Mouse (Mus musculus) spleen, adult 2 months (tissue): Measurements from ENCODE around the gene Ly6g5c. TPM values are rescaled to one million over a fixed set of nuclear protein-coding genes. Genes with fewer than 3 reads are reported as not detected.

Source experiments
- DNase-seq, 2 experiments: peaks; one replicate each; pipeline versions ENCODE4 v3.0.0 to v3.0.0-alpha.2; 2012 to 2021; ENCODE audit warnings: low spot score in 2 of 2, low read depth in 1 of 2
- H3K27ac ChIP-seq: fragments of 200-500 bp; 2 replicates; pipeline ENCODE4 v1.5.1; 2012; ENCODE audit warnings: low read length, inconsistent platforms; ENCODE audit not compliant: insufficient read depth
- H3K27me3 ChIP-seq: fragments of 200-500 bp; 2 replicates; pipeline ENCODE4 v1.6.1; 2012; ENCODE audit warnings: mild to moderate bottlenecking, moderate library complexity, low read length, inconsistent platforms; ENCODE audit not compliant: control insufficient read depth, insufficient read depth
- H3K36me3 ChIP-seq: fragments of 200-500 bp; 2 replicates; pipeline ENCODE4 v1.6.1; 2012; ENCODE audit warnings: mild to moderate bottlenecking, low read length, inconsistent platforms; ENCODE audit not compliant: control insufficient read depth, insufficient read depth
- H3K4me1 ChIP-seq: fragments of 200-500 bp; 2 replicates; pipeline ENCODE4 v1.6.1; 2011; ENCODE audit warnings: inconsistent platforms; ENCODE audit not compliant: control insufficient read depth, insufficient read depth, insufficient read length
- H3K4me3 ChIP-seq: fragments of 200-500 bp; 2 replicates; pipeline ENCODE4 v1.5.1; 2011; ENCODE audit warnings: mild to moderate bottlenecking, inconsistent platforms; ENCODE audit not compliant: insufficient read depth, insufficient read length; ENCODE audit errors: extremely low read depth
- CTCF ChIP-seq: fragments of 200-500 bp; IDR thresholded peaks from 2 replicates; pipeline ENCODE4 v1.5.1; 2011; ENCODE audit warnings: mild to moderate bottlenecking, inconsistent platforms; ENCODE audit not compliant: insufficient read depth, insufficient read length, insufficient replicate concordance; ENCODE audit errors: extremely low read depth
- POLR2A ChIP-seq: fragments of 200-500 bp; IDR thresholded peaks from 2 replicates; pipeline ENCODE4 v1.6.1; 2011; ENCODE audit warnings: low read depth, low read length, inconsistent platforms
- WGBS: fragments of 180-500 bp; shearing (Covaris S2); methylation state at CpG from one replicate; pipeline ENCODE4 v1.1.7; 2018; 5-methylcytosine and 5-hydroxymethylcytosine counted together
- polyA plus RNA-seq: library from polyadenylated mRNA; depleted of rRNA; stranded (reverse); fragments of >200 nt; gene quantifications from 2 replicates; pipeline ENCODE4 v1.2.3, GENCODE M21; 2012

The Ly6g5c gene
- polyA plus RNA-seq, 1 experiment, result not detected

DNA sequence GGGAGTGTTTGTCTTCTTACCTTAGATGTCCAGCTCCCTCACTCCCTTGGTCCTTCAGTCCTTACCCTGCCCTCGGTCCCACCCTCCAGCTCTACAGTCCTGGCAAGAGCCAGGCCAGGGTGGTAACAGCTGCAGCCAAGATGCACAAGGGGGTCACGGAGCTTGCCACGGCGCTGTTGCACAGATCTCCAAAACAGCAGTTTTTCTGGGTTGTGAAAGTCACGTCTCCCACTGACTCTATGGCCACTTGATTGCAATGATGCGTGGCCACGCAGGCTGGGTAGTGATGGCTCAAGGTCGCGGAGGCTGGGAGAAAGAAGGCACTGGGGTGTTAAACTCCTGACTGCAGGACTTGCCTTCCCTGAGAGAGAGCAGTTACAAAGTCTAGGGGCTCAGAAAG is 36.6 kb upstream of the Ly6g5c start:
- 87% methylated on average over 9 of the region's 9 CpGs for WGBS
- TF ChIP-seq POLR2A (no peak), CTCF (no peak)
- no peaks in the 10 kb centered on the region for H3K4me1 ChIP-seq
- no peak for DNase-seq
- H3K4me3 ChIP-seq, result no peak overlapping the region
- H3K36me3 ChIP-seq, result no peaks in the 10 kb centered on the region
- no peaks in the 10 kb centered on the region; the same call in 1 of the 2 replicates for H3K27me3 ChIP-seq
- no peak overlapping the region for H3K27ac ChIP-seq

DNA sequence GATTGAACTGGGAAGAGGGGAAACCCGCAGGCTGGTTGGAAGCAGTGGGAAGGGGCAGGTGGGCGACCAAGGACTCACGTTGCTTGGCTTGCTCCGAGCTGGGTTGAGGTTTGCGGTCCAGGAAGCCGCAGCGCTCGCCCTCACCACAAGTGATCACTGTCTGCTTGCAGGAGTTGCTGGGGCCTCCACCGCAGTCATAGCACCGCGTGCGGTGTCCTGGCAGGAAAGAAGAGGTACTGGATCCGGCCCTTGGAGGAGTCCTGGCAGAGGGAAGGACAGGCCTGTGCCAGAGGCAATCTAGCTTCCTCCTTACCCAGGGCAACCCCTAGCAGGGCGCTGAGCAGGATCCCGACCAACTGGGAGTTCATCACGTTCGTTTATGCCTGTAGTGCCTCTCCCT is 34.0 kb upstream of the Ly6g5c start:
- WGBS, result 10% methylated on average over 17 of the region's 17 CpGs
- no peak overlapping the region for H3K27ac ChIP-seq
- no peak for DNase-seq
- H3K4me3 ChIP-seq, result no peak overlapping the region
- no peaks in the 10 kb centered on the region; the same call in 1 of the 2 replicates for H3K4me1 ChIP-seq
- TF ChIP-seq POLR2A, result no peak
- TF ChIP-seq CTCF, result no peak
- no peaks in the 10 kb centered on the region for H3K36me3 ChIP-seq
- no peaks in the 10 kb centered on the region for H3K27me3 ChIP-seq

DNA sequence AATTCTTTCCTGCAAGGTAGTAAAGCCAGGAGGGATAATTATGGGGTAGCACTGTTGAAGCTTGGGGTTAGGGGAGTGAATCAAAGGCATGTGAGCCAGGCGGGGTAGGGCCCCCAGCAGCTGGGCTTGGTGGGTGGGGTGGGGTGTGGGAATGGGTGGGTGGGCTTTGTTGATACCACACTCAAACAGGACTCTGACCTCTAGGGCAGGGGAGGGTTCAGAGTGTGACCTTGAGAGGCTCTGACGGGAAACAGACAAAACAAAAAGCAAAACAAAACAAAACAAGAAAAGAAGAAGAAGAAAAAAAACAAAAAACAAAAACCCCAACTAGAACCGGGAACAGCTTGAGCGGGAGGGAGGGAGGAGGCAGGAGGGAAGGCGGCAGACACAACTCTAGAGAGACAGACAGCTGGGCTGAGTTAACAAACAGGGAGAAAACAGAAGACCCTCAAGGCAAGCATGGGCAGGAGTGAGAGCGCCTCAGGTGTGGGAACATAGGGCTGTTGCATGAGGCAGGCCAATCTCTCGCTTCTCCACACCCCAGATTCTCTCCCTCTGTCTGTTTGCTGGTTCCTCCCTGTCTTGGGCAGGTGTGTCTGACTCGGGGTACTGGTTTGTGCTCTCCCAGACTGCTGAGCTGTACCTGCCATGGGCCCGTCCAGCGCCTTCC is 31.4 kb upstream of the Ly6g5c start, which contains the start of gene Ly6g6e:
Gene Ly6g6e, plus strand, starts transcription at position 396 of the 670 bp plus-strand sequence.
- no peak within 1 kb of the TSS for H3K27ac ChIP-seq
- no peak within 1 kb of the TSS; the same call in 1 of the 2 replicates for H3K4me3 ChIP-seq
- no peaks in the 10 kb centered on the region; the same call in 1 of the 2 replicates for H3K4me1 ChIP-seq
- no peak for DNase-seq
- H3K36me3 ChIP-seq, result no peaks in the 10 kb centered on the region
- TF ChIP-seq CTCF (no peak), POLR2A (no peak)
- H3K27me3 ChIP-seq, result no peaks in the 10 kb centered on the region
- 66% methylated on average over 10 of the region's 10 CpGs for WGBS

DNA sequence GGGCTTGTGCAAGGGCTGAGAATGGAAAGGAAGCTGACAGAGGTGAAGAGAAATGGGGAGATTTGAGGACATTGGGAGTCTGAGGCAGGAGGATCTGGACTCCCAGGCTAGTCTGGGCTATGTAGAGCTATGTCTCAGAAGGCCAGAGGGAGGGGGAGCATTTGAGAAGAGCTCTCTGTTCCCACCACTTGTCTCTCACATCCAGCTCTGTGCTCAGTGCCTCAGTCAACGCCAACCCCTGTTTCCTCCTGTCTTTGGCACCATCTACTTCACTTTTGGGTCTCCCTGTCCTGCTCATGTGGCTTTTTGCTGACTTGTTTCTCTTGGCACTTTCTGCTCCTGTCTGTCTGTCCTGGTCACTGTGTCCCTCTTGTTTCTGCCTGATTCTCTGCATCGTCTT is 30.8 kb upstream of the Ly6g5c start:
- TF ChIP-seq CTCF (no peak), POLR2A (no peak)
- DNase-seq, result no peak
- 11% methylated on average over 2 of the region's 2 CpGs for WGBS
- H3K4me3 ChIP-seq, result no peak overlapping the region; the same call in 1 of the 2 replicates
- H3K27me3 ChIP-seq, result no peaks in the 10 kb centered on the region
- H3K27ac ChIP-seq, result no peak overlapping the region
- H3K4me1 ChIP-seq, result no peaks in the 10 kb centered on the region; the same call in 1 of the 2 replicates
- H3K36me3 ChIP-seq, result no peaks in the 10 kb centered on the region

GRCm38 (mm10) chr17:35077786-35078233 is 30.3 kb upstream of the Ly6g5c start, which contains the start of gene Ly6g6d:
Gene Ly6g6d (minus strand): TSS chr17:35078065.
- Histone ChIP-seq H3K4me3 (no peak within 1 kb of the TSS; the same call in 1 of the 2 replicates), H3K36me3 (no peaks in the 10 kb centered on the region), H3K27ac (no peak within 1 kb of the TSS), H3K4me1 (no peaks in the 10 kb centered on the region; the same call in 1 of the 2 replicates), H3K27me3 (no peaks in the 10 kb centered on the region)
- TF ChIP-seq CTCF, result peak; percentile 22; the same call in 1 of the 2 replicates
- no peak for TF ChIP-seq POLR2A
- DNase-seq, result peak in 1 of 2 experiments; percentile 19
- 4% methylated on average over 14 of the region's 14 CpGs for WGBS

- WGBS, result 67% methylated on average over 9 of the region's 9 CpGs
- Histone ChIP-seq H3K4me1 (no peaks in the 10 kb centered on the region; the same call in 1 of the 2 replicates), H3K4me3 (no peak overlapping the region), H3K27me3 (no peaks in the 10 kb centered on the region), H3K36me3 (no peaks in the 10 kb centered on the region), H3K27ac (no peak overlapping the region)
- TF ChIP-seq POLR2A (no peak), CTCF (no peak)
- DNase-seq, result no peak
Observed at GRCm38 (mm10) chr17:35079778-35080177, 28.3 kb upstream of the Ly6g5c start.

GRCm38 (mm10) chr17:35080248-35080647 is 27.8 kb upstream of the Ly6g5c start:
- Histone ChIP-seq H3K27me3 (no peaks in the 10 kb centered on the region), H3K4me1 (no peaks in the 10 kb centered on the region; the same call in 1 of the 2 replicates), H3K36me3 (no peaks in the 10 kb centered on the region), H3K27ac (no peak overlapping the region), H3K4me3 (no peak overlapping the region)
- WGBS, result 71% methylated on average over 6 of the region's 6 CpGs
- DNase-seq, result no peak
- TF ChIP-seq POLR2A (no peak), CTCF (no peak)
